ENCODE assay signal across 9 mouse cellular contexts in the genomic region with DNA sequence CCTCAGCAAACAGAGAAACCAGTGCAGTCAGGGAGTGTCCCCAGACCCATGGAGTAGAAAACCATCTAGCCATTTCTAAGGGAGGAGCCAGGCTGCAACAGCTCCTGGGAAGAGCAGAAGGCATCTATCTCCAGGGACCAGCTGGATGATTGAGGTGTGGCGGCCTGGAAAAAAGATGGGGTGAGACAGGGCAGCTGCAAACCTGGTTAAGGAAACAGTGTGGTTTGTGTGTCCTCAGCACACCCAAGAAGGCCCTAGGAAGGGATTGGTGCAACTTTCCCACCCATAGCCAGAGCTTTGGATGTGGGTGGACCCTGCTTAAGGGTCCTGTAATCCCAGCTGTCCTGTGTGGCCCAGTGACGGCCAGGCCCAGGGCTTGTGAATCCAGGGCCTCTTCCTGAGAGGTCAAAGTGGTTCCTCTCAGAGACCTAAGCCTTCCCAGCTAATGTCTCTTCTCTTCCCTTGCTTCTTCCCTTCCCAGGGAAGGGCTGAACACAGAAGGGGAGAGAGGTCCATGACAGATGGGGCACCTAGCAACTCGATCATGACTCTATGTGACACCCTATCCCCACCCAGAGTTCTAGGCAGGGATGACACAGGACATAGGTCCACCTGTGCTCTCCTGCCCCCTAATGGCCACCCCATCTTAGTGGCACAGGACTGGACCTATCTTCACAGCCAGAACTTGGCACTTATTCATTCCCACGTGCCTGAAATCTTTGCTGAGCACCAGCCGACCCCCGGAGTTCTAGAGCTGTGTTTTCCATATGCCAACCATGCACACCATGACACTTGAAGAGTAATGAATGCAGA. TPM values are rescaled to one million over a fixed set of nuclear protein-coding genes. Genes with fewer than 3 reads are reported as not detected.
A peak's percentile ranks its signal among the peaks of the same experiment; 100 is the strongest.
DNase-seq lines count a peak whose midpoint lies in the region; ATAC-seq and TF ChIP-seq lines count a peak whose summit lies in the region.
"Had no signal": no experiment of that assay in that cellular context is flagged by ENCODE, and none has a peak within 500 bp of the region (broad histone marks: within the 10 kb centered on the region; RNA-seq: fewer than 3 reads in every experiment).

No protein-coding gene starts in this region.

- H3K36me3 ChIP-seq in heart, adult 2 months (ENCODE audit: control insufficient read depth, insufficient read depth, low read length), result no peaks in the 10 kb centered on the region
- no peaks in the 10 kb centered on the region for H3K36me3 ChIP-seq in hindbrain, embryonic 16.5 days (ENCODE audit: control insufficient read depth, insufficient read depth, low read length)
- H3K36me3 ChIP-seq in liver, postnatal 0 days (replicated peaks; ENCODE audit: insufficient read depth, low read length), result no peaks in the 10 kb centered on the region
- no peaks in the 10 kb centered on the region for H3K36me3 ChIP-seq in splenic B cell, adult 2 months (ENCODE audit: control insufficient read depth, insufficient read depth, low read length, poor library complexity, severe bottlenecking)
- H3K36me3 ChIP-seq: limb, embryonic 12.5 days had no signal

- 0 out of 2 replicates have a peak, but pooled peaks cover 1% of the 10 kb centered on the region for H3K27me3 ChIP-seq in heart, adult 2 months (ENCODE audit: control insufficient read depth, insufficient read depth, low read length)
- H3K27me3 ChIP-seq in hindbrain, embryonic 16.5 days (replicated peaks; ENCODE audit: control insufficient read depth, insufficient read depth, low read length), result no peaks in the 10 kb centered on the region
- no peaks in the 10 kb centered on the region for H3K27me3 ChIP-seq in liver, postnatal 0 days (ENCODE audit: insufficient read depth, low read length)
- H3K27me3 ChIP-seq in splenic B cell, adult 2 months (ENCODE audit: control insufficient read depth, insufficient read depth, low read length, poor library complexity, severe bottlenecking), result no peaks in the 10 kb centered on the region; the same call in 1 of the 2 replicates
- H3K27me3 ChIP-seq: limb, embryonic 12.5 days had no signal

- no peak overlapping the region for H3K27ac ChIP-seq in heart, adult 2 months
- no peak overlapping the region for H3K27ac ChIP-seq in hindbrain, embryonic 16.5 days (ENCODE audit: low read depth, low read length)
- no peak overlapping the region for H3K27ac ChIP-seq in liver, postnatal 0 days (ENCODE audit: low read depth)
- H3K27ac ChIP-seq: limb, embryonic 12.5 days had no signal

- DNase-seq in heart, adult 2 months, result peak; percentile 30 to 43
- DNase-seq in heart, postnatal 25 days (ENCODE audit: low spot score), result no peak
- peak; percentile 71 for DNase-seq in ES-CJ7 (ENCODE audit: low read depth, low spot score)
- DNase-seq in cerebellum, adult 8-10 months, result peak; percentile 52
- DNase-seq in liver, postnatal 0 days, result peak; percentile 77
- DNase-seq in splenic B cell, adult 2 months (ENCODE audit: low read depth, low spot score), result peak; percentile 85
- no peak for DNase-seq in left cerebral cortex, adult 18-20 months (ENCODE audit: low spot score in 2 of 2)

- no peaks in the 10 kb centered on the region; the same call in 1 of the 2 replicates for H3K4me1 ChIP-seq in heart, adult 2 months (ENCODE audit: control insufficient read depth, insufficient read depth, low read length)
- H3K4me1 ChIP-seq in hindbrain, embryonic 16.5 days (ENCODE audit: control insufficient read depth, insufficient read depth, low read depth, low read length), result no peaks in the 10 kb centered on the region
- H3K4me1 ChIP-seq in liver, postnatal 0 days (ENCODE audit: insufficient read depth), result 0 out of 2 replicates have a peak, but pooled peaks cover 2% of the 10 kb centered on the region
- H3K4me1 ChIP-seq: limb, embryonic 12.5 days had no signal

- H3K4me2 ChIP-seq in hindbrain, embryonic 16.5 days (ENCODE audit: low read length), result no peak overlapping the region
- H3K4me2 ChIP-seq in liver, postnatal 0 days (ENCODE audit: low read depth, low read length), result no peak overlapping the region
- H3K4me2 ChIP-seq: limb, embryonic 12.5 days had no signal

- no peaks in the 10 kb centered on the region for H3K79me2 ChIP-seq in heart, adult 2 months (replicated peaks; ENCODE audit: control insufficient read depth, insufficient read depth, low read length)

- peak; percentile 65; the same call in 1 of the 2 replicates for ATAC-seq in hindbrain, embryonic 16.5 days
- ATAC-seq in liver, postnatal 0 days, result peak; percentile 86

- no peak for TF ChIP-seq EP300 in heart, adult 2 months (IDR thresholded peaks at IDR 0.05; ENCODE audit: insufficient read depth, low read depth, low read length)
- no peak for TF ChIP-seq EP300 in liver, postnatal 0 days (IDR thresholded peaks at IDR 0.05; ENCODE audit: low read depth)

- intact Hi-C loops in heart, adult 2 months (cut with DNase I), result no loop called here
- intact Hi-C loops in heart, postnatal 25 days (cut with DNase I), result no loop called here

- peak; percentile 64 for TF ChIP-seq CTCF in heart, adult 2 months (IDR thresholded peaks at IDR 0.05)
- peak; percentile 90 for TF ChIP-seq CTCF in liver, postnatal 0 days (IDR thresholded peaks at IDR 0.05; ENCODE audit: low read depth)

- no peaks in the 10 kb centered on the region for H3K9me3 ChIP-seq in hindbrain, embryonic 16.5 days (ENCODE audit: control insufficient read depth, low read length)
- no peaks in the 10 kb centered on the region for H3K9me3 ChIP-seq in liver, postnatal 0 days (ENCODE audit: low read length)
- H3K9me3 ChIP-seq: limb, embryonic 12.5 days had no signal

- TF ChIP-seq POLR2A in heart, adult 2 months (IDR thresholded peaks at IDR 0.05; ENCODE audit: insufficient read depth, low read depth, low read length), result no peak

- WGBS in heart, adult 2 months, result 29% methylated on average over 6 of the region's 6 CpGs
- WGBS in hindbrain, embryonic 16.5 days, result 40% methylated on average over 6 of the region's 6 CpGs
- WGBS in liver, postnatal 0 days (ENCODE audit: insufficient replicate concordance), result 38% methylated on average over 6 of the region's 6 CpGs

- no peak overlapping the region for H3K4me3 ChIP-seq in heart, adult 2 months
- no peak overlapping the region for H3K4me3 ChIP-seq in hindbrain, embryonic 16.5 days (ENCODE audit: low read length)
- no peak overlapping the region for H3K4me3 ChIP-seq in liver, postnatal 0 days (ENCODE audit: low read depth, low read length)
- H3K4me3 ChIP-seq: limb, embryonic 12.5 days had no signal

- H3K9ac ChIP-seq in heart, adult 2 months (ENCODE audit: low read depth, low read length), result no peak overlapping the region
- H3K9ac ChIP-seq in hindbrain, embryonic 16.5 days (ENCODE audit: low read depth, low read length), result no peak overlapping the region
- no peak overlapping the region for H3K9ac ChIP-seq in liver, postnatal 0 days (replicated peaks)
- H3K9ac ChIP-seq: limb, embryonic 12.5 days had no signal

RNA-seq across cellular contexts. Expression of gene Purb, which starts 14.2 kb away (rescaled TPM):
- total RNA-seq in heart, adult 2 months (2021), result 10 to 100 TPM; 28.0 to 31.5 TPM
- 5.0 and 9.3 TPM in 2 replicates for polyA plus RNA-seq in heart, adult 2 months (2012; rRNA removed)
- total RNA-seq in heart, postnatal 25 days (2021), result 10 to 100 TPM; 34.4 to 36.8 TPM
- 11.2 and 11.5 TPM in 2 replicates for polyA plus RNA-seq in hindbrain, embryonic 16.5 days (2015; fragmentation: Nextera tagmentation; extraction: Ambion mirVana)
- 5.6 and 6.1 TPM in 2 replicates for polyA plus RNA-seq in liver, postnatal 0 days (2015; fragmentation: Nextera tagmentation; extraction: Ambion mirVana)
- total RNA-seq in left cerebral cortex, adult 18-20 months (2021), result 100 to 1,000 TPM; 248 to 265 TPM

RNA-seq across cellular contexts. Expression of gene Myo1g, which starts 30.9 kb away (rescaled TPM):
- total RNA-seq in heart, adult 2 months (2021), result 1 to 10 TPM; 1.4 TPM
- polyA plus RNA-seq in heart, adult 2 months (2012; rRNA removed), result 4.1 and 7.2 TPM in 2 replicates
- 1 to 10 TPM; 1.5 to 2.4 TPM for total RNA-seq in heart, postnatal 25 days (2021)
- polyA plus RNA-seq in hindbrain, embryonic 16.5 days (2015; fragmentation: Nextera tagmentation; extraction: Ambion mirVana), result 0.35 and 0.40 TPM in 2 replicates
- polyA plus RNA-seq in liver, postnatal 0 days (2015; fragmentation: Nextera tagmentation; extraction: Ambion mirVana), result 8.2 and 9.4 TPM in 2 replicates
- under 1 TPM; 0.23 to 0.49 TPM for total RNA-seq in left cerebral cortex, adult 18-20 months (2021)

RNA-seq across cellular contexts. Expression of gene H2afv, which starts 45.7 kb away (rescaled TPM):
- 10 to 100 TPM; 75.8 to 80.8 TPM for total RNA-seq in heart, adult 2 months (2021)
- polyA plus RNA-seq in heart, adult 2 months (2012; rRNA removed), result 46.3 and 59.2 TPM in 2 replicates
- total RNA-seq in heart, postnatal 25 days (2021), result 10 to 100 TPM; 67.7 to 69.4 TPM
- 223 and 239 TPM in 2 replicates for polyA plus RNA-seq in hindbrain, embryonic 16.5 days (2015; fragmentation: Nextera tagmentation; extraction: Ambion mirVana)
- 135 and 137 TPM in 2 replicates for polyA plus RNA-seq in liver, postnatal 0 days (2015; fragmentation: Nextera tagmentation; extraction: Ambion mirVana)
- total RNA-seq in left cerebral cortex, adult 18-20 months (2021), result 10 to 100 TPM; 41.4 to 42.5 TPM

RNA-seq across cellular contexts. Expression of gene Ccm2, which starts 56.8 kb away (rescaled TPM):
- 10 to 100 TPM; 25.6 to 28.5 TPM for total RNA-seq in heart, adult 2 months (2021)
- 47.8 and 54.1 TPM in 2 replicates for polyA plus RNA-seq in heart, adult 2 months (2012; rRNA removed)
- total RNA-seq in heart, postnatal 25 days (2021), result 10 to 100 TPM; 23.9 to 24.3 TPM
- 98.2 and 98.7 TPM in 2 replicates for polyA plus RNA-seq in hindbrain, embryonic 16.5 days (2015; fragmentation: Nextera tagmentation; extraction: Ambion mirVana)
- polyA plus RNA-seq in liver, postnatal 0 days (2015; fragmentation: Nextera tagmentation; extraction: Ambion mirVana), result 33.9 and 34.9 TPM in 2 replicates
- 10 to 100 TPM; 63.5 to 67.0 TPM for total RNA-seq in left cerebral cortex, adult 18-20 months (2021)

Comparison
In these comparisons a context has a peak if more than half of its experiments do, and no peak if none do; other contexts are left out.
1. DNase-seq: peak in heart, adult 2 months (2 of 2), ES-CJ7 (single experiment), cerebellum, adult 8-10 months (single experiment), liver, postnatal 0 days (single experiment) and splenic B cell, adult 2 months (single experiment); none in heart, postnatal 25 days (single experiment) and left cerebral cortex, adult 18-20 months (0 of 2).
2. RNA of gene Purb, which starts 14.2 kb away (total RNA-seq): 248 to 265 TPM in left cerebral cortex, adult 18-20 months; 34.4 to 36.8 TPM in heart, postnatal 25 days and 28.0 to 31.5 TPM in heart, adult 2 months; every median in the first group is over 4 times any median in the second.